Mouse (Mus musculus): ENCODE measurements around the gene Gpr108.

The Gpr108 gene

DNA sequence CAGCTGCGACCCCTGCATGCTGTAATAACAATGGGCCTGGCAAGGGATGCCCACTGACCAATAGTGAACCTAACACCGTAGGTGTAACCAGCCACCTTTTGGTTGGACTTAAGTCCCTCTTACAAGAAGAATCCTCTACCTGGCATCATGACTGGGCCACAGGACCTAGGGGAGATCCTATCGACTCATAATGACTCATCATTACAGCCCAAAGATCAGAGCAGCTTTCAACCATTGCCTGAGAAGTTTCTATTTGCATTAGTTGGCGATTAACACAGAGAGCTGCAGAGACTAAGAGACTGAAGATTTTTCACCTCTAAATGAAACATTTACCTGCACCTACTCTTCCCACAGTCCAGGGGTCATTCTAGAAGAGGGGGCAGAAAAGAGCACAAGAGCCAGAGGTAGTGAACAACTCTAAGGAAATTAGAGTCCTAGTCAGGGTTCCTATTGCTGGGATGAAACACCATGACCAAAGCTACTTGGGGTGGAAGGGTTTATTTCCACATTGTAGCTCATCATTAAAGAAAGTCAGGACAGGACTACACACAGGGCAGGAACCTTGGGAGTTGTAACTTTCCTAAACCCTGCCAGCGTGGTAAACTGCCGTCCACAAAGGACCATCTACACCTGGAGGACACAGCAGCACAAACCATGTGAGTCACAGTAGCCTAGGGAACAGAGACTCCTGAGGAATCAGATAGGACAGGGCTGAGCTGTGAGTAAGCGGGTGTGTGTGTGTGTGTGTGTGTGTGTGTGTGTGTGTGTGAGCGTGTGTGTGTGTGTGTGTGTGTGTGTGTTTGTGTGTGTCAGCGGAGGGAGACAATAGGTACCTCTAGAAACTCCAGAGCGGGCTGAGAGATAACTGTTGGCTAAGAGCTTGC lies 46.2 kb downstream of the Gpr108 start:
- DNase-seq, result no peak

GRCm38 (mm10) chr17:57198252-57198651 lies 50.0 kb downstream of the Gpr108 start:
- no peak for DNase-seq

- DNase-seq, result no peak
Observed at GRCm38 (mm10) chr17:57195326-57196010, 52.8 kb downstream of the Gpr108 start.

DNA sequence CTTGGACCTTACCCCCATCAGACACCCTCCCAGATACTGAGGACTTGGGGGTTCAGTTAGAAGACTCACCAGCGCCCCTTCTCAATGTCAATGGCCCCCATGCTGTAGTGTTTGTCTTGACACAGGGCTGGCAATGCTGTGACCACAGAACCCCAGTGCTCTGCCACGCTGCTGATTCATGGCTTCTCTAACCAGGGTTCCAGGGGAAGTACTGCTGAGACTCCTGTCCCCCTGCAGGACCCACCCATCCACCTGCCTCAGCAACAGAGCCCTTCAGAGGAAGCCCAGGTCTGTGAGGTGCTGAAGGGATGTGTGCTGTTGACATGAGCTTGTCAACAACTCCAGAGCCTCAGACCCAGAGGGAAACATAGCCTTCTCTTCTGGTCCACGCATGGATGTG lies 53.5 kb downstream of the Gpr108 start:
- DNase-seq, result no peak

DNA sequence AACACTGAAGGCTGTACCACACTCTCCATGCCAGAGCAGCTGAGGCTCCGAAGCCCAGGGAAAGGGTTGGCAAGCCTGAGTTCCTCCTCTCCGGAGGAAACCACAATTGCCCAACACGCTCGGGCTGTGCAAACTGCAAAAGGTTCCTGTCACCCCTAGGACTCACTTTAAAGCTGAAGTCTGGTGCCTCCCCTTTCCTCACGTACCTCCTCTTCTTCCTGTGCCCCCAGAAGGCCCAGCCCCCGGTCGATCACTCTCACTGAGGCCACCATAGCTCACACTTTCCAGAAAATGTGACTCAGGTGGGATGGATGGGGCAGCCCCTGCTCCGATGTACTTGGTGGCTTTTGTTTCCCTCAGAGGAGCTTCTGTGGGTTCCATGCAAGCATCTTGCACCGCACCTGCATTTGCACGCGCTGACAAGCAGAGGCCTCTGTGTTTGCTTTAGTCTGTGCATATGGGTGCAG lies 54.2 kb downstream of the Gpr108 start, which contains the start of gene Tnfsf14:
Gene Tnfsf14, minus strand, starts transcription at position 137 of the 467 bp plus-strand sequence.
- DNase-seq, result no peak

GRCm38 (mm10) chr17:57188510-57189192 lies 59.6 kb downstream of the Gpr108 start:
- DNase-seq, result no peak

DNA sequence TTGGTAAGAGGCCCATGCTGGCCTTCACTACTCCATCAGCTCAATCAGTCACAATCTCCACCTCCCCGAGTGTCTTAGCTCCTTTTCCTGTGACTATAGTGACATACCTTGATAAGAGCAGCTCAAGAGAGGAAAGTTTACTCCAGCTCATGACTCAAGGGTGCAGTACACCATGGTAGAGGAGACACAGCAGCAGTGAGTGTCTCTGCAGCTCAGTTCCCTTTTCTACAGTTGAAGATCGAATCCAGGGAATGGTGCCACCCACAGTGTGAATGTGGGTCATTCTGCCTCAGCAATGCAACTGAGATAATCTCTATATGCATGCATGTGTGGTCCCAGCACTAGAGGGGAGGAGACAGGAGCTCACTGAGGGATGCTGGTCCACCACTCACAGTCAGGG lies 62.6 kb downstream of the Gpr108 start:
- DNase-seq, result no peak
